Mouse (Mus musculus) layer of hippocampus, adult 9-11 months (tissue): ENCODE data around the gene Nelfe.
"Not testable (repeated sequence)": the region's sequence is repeated elsewhere in the genome, so short reads cannot be mapped to it uniquely, and the experiment has no call there.

Experiments used
- DNase-seq: peaks from one replicate; pipeline ENCODE4 v3.0.0; 2022

Nelfe gene

DNA sequence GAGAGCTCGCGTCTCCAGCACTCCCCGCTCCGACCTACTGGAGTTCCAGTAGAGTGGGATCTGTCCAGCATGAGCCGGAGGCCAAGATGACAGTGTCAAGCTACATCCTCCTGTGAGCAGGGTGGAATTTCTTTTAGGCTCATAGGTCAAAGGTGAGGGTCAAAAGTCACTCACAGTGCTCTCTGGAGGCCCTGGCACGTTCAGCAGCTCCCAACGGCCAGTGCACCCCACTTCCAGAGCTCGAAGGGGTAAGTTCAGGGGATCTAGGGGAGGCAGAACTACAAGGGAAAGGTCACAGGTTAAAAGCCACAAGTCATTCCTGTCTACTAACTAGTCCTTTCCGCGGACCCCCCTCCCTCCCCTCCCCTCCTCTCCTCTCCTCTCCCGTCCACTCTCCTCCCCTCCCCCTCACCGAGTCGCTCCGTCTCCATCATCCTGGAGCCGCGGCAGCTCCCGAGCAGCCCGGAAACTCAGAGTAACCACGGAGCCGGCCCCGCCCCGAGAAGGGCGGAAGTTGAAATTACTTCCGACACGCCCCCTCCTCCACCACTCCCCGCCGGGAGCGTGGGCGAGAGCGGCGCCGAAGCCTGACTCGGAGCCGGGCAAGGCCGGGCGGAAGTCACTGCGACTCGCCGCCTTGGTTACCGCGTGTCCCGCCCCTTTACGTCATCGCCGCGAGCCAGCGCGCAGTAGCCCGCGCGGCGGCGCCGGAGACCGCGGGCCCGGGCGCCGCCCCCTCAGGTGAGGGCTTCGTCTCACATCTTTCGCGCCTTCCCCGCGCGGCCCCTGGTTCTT lies at the start of gene Nelfe, which contains the start of gene Skiv2l:
Nelfe (plus strand) TSS at position 670 of the 795 bp plus-strand sequence.
Skiv2l (minus strand) TSS at position 489 of the 795 bp plus-strand sequence.
- DNase-seq, result peak; percentile 98

DNA sequence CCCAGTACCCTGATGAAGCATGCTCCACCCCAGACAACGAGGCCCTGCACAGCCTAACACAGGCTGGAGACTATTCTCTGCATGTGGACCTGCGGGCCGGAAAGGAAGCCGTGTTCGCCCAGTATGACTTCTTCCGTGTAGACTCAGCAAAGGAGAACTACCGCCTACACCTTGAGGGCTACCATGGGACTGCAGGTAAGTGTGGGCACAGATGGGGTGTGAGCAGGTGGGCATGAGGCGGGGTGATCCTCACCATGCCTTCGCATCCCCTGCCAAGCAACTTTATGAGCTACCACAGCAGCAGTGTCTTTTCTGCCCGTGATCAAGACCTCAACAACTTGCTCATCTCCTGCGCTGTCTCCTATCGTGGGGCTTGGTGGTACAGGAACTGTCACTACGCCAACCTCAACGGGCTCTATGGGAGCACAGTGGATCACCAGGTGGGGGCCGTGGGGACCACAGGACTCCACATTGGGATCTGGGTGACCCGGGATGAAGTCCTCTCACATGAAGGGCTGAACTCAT lies 49.3 kb upstream of the Nelfe start:
- DNase-seq, result not testable (repeated sequence)

DNA sequence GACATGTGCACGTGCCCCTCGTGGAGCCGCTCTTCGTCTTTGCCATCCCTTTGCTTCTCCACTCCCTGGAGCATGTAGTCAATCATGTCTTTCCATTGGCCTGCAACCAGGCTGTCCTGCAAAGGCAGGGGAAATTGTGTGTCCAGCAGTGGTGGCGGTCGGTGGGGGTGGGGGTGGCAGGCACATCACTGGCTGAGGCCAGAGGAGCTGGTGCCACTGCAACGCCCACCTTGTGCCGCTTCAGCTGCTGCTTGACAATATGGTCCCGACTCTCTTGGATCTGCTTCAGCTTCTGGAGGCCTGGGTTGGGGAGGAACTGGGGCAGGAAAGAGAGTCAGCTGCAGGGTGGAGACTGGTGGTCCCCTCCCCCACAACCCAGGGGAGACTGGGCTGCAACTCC lies 47.4 kb upstream of the Nelfe start:
- not testable (repeated sequence) for DNase-seq

DNA sequence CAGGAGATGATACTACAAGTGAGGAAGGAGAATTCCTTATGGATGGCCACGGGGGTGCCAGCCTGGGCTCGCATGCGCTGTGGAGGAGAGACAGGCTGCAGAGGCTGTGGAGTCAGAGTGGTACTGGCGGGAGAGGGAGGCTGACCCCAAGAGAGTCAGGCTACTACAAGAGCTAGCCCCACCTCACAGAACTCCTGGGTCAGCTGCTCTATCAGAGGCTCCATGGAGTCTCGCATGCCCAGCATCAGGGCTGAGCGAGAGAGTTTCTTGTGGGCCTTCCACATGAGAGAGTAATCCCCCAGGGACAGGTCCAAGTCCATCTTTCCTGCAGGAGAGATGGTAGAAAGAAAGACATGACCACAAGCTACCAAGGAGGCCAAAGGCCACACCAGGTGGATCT lies 46.8 kb upstream of the Nelfe start:
- not testable (repeated sequence) for DNase-seq

DNA sequence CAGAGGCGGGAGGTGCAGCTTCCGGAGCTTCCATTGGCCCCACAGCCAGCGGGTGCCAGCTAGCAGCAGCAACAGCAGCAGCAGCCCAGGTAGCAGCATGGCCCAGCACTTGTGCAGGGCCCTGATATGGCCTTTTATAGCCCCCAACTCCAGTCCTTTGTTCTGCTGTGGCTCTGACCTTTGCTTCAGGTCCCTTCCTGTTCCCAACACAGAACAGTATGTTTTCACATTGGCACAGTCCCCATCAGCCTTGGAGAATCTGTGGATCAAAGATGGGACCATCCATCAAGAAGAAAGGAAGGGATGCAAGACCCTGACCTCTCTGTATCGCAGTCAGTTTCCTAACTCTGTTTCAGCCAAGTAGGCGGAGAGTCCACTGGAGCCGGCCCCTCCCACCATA lies 45.9 kb upstream of the Nelfe start, which contains the start of gene Cyp21a1:
Cyp21a1 (minus strand) TSS at position 261 of the 400 bp plus-strand sequence.
- DNase-seq, result not testable (repeated sequence)

DNA sequence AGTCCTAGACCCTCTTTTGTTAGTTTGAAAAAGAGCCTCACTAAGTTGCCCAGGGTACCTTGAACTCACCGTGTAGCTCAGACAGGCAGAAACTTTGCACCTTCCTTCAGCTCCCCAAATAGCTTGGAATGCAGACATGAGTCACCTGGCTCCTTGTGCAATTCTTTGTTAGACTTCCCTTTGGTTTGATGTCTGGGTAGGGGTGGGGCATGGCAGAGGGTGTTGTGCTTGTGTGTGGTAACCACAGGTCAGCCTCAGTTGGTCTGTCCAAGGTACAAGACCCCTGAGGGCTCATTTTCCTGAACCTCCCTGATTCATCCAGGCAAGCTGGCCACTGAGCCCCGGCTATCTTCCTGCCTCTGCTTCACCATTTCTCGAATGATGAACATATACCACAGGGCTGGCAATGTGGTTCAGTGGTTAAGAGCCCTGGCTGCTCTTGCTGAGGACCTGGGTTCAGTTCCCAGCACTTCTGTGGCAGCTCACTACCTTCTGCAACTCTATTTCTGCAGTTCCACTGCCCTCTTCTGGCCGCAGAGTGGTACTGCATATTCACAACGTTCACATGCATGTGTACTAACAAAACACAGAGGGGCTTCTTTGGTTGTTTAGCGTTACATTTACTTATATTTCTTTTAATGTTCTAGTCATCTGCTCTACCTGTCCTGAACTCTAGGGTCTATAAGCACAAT lies 45.2 kb upstream of the Nelfe start:
- no peak for DNase-seq

DNA sequence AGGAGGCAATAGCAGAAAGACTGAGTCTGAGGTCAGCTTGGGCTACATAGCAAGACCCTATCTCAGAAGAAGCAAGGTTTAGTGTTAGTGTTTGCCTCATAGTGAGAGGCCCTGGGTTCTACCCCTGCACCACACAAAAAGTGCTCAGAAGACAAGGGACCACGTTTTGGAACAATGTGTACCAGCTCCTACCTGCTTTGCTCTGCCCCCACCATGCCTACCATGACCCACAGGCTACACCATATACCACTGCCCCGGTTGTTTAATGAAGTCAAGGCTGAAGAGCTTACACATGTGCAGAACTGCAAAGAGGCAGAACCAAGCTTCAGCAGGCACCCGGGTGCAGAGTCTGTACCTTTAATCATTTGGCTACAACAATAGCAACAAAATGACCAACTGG lies 43.0 kb upstream of the Nelfe start:
- DNase-seq, result no peak

DNA sequence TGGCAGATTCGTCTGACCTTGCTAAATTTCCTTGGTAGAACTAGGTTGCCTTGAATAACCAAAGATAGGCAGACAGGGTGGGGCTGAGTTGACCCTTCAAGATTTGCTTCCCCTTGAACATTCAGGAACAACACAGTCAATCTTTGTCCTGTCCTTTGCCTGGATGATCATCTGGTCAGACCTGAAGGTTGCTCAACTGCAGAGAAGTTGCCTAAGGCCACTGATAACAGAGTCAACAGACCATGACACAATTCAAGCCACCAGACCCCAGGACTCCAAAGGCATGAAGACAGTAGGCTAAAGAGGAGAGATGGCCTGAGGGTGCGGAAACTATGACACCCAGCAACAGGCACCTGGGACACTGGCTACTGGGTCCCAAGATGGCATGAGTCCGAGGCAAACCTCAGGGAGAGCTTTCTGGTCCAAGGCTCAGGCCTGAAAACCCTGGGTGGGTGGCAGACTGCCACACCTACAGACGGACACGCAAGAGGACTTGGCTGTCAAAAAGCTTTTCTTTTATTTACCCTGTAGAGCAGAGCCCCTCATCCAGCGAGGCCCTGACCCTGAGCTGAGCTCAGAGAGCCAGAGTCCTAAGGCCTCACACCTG lies 41.5 kb upstream of the Nelfe start:
- DNase-seq, result no peak

DNA sequence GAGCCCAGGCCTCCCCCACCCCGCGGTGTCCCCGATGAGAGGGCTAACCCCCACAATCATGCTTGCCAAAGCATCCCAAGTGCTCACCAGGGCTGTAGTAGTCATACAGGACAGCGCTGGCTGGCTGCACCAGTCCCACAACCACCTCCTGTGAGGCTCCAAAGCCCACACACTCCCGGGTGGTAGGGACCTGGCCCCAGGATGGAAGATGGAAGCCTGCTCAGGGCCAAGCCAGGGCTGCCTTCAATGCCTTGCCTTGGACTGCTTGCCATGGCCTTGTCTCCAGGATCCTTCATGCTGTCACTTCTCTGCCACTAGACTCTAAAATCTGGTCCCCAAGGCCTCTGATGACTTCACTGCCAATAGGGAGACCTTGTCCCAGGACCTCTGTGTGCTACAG lies 39.8 kb upstream of the Nelfe start:
- DNase-seq, result not testable (repeated sequence)

DNA sequence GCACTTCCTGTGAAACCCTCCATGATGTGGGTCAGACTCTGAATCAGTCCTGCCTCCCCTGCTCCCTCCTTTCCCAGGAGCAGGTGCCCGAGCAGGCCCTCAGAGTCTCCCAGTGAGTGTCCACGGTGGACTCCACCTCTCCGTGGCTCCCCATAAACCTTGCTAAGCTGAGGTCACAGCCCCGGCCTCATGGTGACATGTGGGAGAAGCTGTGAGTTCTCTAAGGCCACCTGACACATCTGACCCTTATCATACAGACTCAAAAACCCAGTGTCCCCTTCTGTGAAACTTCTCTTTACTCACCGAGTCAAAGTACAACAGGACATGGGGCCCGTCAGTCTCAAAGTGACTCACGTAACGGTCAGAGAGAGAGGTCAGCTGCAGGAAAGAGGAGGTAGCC lies 39.4 kb upstream of the Nelfe start:
- DNase-seq, result not testable (repeated sequence)

DNA sequence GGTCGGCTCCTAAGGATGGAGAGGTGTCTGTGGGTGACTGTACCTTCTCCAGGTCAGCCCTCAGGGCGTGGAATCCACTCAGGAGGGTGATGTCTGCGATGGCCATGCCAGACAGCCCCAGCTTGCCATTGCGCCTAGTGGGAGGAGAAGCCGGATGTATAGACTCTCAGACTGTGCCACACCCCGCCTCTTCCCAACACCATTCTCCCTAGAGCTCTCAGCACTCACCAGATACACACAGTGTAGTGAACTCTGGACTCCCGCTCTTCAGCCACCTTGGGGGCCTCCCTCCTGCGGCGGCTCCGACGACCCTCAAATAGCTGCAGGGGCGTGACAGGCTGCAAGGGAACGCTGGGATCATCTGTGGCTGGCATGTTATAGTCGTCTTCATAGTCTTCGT lies 38.9 kb upstream of the Nelfe start:
- DNase-seq, result no peak

DNA sequence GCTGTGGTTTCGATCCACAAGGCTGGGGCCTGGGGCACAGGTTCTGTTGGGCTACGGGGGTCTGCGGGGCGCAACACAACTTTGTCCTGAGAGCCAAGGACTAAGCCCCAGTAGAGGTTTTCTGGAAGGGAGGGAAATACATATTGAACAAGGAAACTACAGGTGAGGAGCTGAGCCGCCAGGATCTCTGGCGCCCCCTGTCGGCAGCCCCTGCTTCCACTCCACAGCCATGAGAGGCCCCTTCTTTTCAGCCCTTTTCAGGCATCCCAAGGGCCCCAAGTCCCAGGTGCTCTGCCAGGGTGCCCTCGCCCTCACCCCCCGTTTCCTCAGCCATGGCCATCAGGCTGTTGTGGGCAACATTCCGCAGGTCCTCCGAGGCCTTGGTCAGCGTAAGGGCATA lies 36.4 kb upstream of the Nelfe start:
- peak; percentile 19 for DNase-seq

DNA sequence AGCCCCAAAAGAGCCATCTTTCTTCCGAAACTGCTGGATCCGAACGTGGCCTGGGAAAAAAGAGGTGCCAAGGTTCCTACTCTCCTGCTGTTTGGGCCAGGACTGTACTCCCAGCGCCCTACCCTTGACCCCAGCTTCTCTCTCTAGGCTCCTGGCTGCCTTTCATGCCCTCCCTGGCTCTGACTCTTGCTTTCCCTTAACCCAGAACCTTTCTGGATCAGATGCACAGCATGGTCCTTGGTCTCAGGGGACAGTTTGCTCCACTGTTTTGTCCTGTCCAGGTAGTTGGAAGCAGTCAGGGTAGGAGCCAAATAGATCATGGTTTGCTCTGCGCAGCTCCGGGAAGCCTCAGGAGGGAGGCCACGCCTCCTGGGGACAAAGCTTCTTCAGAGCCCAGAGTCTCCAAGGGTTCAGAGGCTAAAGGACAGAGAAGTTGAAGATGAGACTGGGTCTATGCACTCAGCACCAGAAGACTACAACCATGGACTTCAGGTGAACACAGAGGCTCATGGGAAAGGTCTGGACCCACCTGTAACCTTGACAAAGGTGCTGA lies 35.3 kb upstream of the Nelfe start:
- DNase-seq, result no peak

DNA sequence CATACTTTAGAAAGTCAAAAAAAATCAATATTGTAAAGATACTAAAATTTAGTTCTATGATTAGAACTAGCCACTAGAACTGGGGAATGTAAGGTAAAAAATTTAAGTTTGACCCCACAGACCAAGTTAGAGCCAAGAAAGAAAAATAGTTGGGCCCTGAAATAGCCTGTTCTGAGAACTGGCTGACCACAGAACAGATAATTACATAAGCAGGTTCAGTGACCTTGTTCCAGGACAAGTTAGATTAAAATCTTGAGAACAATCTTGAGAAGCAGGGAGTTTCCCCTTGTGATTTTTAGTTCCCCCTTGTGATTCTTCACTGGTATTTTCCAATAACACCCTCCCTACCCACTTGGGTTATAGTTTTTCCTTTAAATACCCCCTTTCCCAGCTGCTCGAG lies 19.4 kb upstream of the Nelfe start:
- not testable (repeated sequence) for DNase-seq

DNA sequence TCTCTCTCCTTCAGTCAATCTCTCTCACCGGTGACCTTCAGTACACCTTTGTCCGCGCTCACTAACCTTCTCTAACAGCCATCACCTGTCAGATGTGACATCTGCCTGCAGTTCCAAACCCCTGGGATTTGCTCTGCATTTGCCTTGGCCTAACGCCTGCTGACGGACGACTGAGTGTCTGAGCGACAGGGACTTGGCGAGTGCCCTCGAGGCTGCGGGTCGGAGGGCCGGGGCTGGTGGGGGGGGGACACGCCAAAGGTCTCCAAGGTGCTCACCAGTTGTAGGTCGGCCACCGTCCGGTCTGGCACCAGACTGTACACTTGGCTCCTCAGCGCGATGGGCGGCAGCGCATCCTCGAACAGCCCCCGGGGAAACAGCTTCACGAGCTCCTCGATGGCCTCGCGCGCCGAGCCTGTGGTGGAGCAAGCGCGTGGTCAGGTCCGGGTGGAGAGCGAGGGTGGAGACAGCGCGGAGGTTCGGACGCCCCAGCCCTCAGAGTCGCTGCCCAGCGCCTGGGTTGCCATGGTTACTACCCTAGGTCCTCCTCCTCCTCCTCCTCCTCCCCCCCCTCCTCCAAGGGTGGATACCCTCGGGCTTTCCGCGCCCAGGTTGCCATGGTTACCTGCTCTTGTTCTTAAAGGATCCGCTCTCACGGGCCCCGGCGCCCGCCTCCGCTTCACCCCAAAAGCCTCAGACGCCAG lies 13.9 kb upstream of the Nelfe start:
- no peak for DNase-seq

DNA sequence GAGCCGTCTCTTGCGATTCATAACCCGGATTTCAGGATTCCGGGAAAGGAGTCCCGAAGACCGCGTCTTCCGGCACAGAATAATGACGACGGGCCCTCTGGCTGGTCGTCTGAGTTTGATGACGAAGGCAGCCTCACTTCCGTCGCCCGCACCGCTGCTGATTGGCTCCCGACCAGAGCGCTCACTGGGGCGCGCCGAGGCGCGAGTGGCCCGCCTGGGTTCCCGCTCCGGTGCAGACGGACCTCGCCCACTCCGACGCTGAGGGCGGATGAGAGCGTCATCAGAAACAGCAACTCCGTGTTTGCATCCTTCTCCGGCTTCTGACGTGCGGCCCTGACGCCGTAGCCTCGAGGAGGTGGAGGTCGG lies 13.4 kb upstream of the Nelfe start, which contains the start of the genes Stk19 and Dxo:
Stk19 (minus strand) TSS at position 90 of the 366 bp plus-strand sequence.
Dxo (plus strand) TSS at position 164 of the 366 bp plus-strand sequence.
- peak; percentile 97 for DNase-seq

DNA sequence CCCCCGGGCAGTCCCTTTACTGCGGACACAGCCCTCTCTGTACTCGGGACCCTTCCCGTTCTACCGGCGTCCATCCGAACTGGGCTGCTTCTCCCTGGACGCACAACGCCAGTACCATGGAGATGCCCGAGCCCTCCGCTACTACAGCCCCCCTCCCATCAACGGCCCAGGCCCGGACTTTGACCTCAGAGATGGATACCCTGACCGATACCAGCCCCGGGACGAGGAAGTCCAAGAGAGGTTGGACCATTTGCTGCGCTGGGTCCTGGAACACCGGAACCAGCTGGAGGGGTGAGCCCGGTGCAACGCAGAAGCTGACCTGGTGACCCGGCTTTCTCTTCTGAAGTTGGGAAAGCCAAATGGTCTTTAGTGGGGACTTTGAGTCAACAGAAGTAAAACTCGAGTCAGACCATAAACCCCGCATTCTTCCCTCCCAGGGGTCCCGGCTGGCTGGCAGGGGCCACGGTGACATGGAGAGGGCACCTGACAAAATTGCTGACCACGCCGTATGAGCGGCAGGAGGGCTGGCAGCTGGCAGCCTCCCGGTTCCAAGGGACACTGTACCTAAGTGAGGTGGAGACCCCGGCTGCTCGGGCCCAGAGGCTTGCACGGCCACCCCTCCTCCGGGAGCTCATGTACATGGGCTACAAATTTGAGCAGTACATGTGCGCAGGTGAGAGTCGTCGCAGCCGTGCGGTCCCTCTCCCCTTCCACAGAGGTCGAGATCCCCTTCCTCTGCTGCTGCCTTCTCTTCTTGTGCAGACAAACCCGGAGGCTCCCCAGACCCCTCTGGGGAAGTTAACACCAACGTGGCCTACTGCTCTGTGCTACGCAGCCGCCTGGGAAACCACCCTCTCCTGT lies 12.5 kb upstream of the Nelfe start:
- DNase-seq, result no peak

DNA sequence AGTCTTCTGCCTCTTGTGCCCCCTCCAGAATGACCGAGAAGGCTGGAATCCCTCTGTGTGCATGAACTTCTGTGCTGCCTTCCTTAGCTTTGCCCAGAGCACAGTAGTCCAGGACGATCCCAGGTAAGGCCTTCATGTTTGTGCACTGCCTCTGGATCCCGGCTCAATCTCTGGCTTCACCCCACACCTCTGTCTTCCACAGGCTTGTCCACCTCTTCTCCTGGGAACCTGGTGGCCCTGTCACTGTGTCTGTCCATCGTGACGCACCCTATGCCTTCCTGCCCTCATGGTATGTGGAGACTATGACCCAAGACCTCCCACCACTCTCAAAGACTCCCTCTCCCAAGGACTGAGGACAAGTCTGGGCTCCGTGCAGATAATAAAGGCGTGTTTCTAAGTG lies 11.4 kb upstream of the Nelfe start:
- no peak for DNase-seq

DNA sequence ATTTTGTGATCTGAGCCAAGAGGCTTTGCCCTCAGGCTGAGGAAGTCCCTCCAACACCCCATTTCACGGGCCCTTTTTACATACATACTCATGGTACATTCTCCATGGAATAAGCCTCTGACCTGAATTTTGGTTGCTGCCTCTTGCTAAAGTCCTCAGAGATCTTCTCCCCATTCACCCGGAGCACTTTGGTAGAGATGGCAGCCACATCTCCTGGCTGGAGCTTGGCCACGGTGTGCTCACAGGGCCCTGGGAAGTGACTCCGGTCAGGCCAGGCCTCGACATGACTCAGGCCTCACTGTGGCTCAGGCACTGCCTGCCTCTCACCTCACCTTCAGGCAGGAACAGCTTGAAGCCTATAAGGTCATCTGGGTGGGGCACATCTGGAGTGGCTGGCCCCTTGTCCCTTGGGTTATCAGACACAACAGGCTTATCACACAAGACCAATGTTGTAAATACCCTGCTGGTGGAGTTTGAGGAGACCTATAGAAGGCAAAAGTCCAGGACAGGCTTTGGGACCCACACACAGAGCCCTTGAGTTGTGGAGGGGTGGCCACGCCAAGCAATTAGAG lies 9.4 kb upstream of the Nelfe start:
- no peak for DNase-seq

DNA sequence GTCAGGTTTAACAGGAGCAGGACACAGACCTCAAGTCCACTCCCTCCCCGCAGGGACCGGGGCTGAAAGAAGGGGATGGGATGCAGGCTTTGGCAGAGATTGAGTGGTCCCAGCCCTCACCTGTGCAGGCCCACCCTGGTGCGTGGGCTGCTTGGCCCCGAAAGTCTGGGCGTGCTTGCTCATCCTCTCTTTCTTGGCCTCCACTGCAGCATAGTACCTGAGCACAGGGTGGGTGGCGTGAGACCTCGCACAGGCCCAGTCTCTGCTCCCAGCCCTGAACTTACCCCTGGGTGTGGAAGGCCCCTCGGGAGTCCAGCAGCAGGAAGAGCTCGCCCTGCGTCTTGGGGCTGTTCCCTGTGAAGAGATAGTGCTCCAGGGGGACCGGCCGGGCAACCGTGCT lies 5.3 kb upstream of the Nelfe start:
- no peak for DNase-seq

DNA sequence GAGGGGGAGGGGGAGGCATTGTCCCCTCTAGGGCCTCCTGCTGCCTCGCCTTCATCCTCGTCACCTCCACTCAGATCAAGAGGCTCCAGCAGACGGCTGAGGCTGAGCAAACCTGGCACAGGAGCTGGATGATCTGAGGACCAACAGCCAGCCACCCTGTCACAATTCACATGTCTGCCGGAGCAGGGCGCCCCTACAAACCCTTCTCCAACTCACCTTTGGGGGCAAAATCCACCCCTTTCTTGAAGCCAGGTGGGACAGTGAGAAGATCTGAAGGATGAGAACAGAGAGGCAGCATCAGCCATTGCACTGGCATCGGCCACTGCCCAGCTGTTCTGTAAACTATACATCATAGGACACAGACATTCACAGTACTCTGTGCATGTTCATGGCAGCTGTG lies 3.0 kb upstream of the Nelfe start:
- no peak for DNase-seq
